Mouse (Mus musculus) neural tube, embryonic 14.5 days (tissue): ENCODE data around the gene Shb. TPM values are rescaled to one million over a fixed set of nuclear protein-coding genes. Genes with fewer than 3 reads are reported as not detected.

ENCODE experiments used
- ATAC-seq: fragments of 200-750 bp; cut with Nextera tagmentation; 2 replicates; pipeline ENCODE4 v1.8.0; 2017; ENCODE audit warnings: low read depth, mild to moderate bottlenecking, moderate TSS enrichment, moderate library complexity
- H3K27ac ChIP-seq: fragments of 300-500 bp; sonication (generic); 2 replicates; pipeline ENCODE4 v1.5.1; 2014; ENCODE audit warnings: low read depth, mild to moderate bottlenecking, control low read depth, low read length, moderate library complexity, mixed read lengths
- H3K27me3 ChIP-seq: fragments of 300-500 bp; sonication (generic); 2 replicates; pipeline ENCODE4 v1.6.1; 2014; ENCODE audit warnings: low read length; ENCODE audit not compliant: control insufficient read depth, insufficient read depth
- H3K36me3 ChIP-seq: fragments of 300-500 bp; sonication (generic); 2 replicates; pipeline ENCODE4 v1.6.1; 2014; ENCODE audit warnings: low read length, mixed read lengths; ENCODE audit not compliant: control insufficient read depth, insufficient read depth
- H3K4me1 ChIP-seq: fragments of 300-500 bp; sonication (generic); 2 replicates; pipeline ENCODE4 v1.6.1; 2014; ENCODE audit warnings: low read length; ENCODE audit not compliant: control insufficient read depth, insufficient read depth
- H3K4me2 ChIP-seq: fragments of 300-500 bp; sonication (generic); 2 replicates; pipeline ENCODE4 v1.6.1; 2014; ENCODE audit warnings: mild to moderate bottlenecking, low read depth, low read length, control low read depth
- H3K4me3 ChIP-seq: fragments of 300-500 bp; sonication (generic); 2 replicates; pipeline ENCODE4 v1.5.1; 2014; ENCODE audit warnings: low read depth, low read length, control low read depth, mixed read lengths
- H3K9ac ChIP-seq: fragments of 300-500 bp; sonication (generic); replicated peaks from 2 replicates; pipeline ENCODE4 v1.6.1; 2014; ENCODE audit warnings: low read depth, mild to moderate bottlenecking, control low read depth, low read length, mixed read lengths
- H3K9me3 ChIP-seq: fragments of 300-500 bp; sonication (generic); 2 replicates; pipeline ENCODE4 v1.6.1; 2016; ENCODE audit warnings: low read length; ENCODE audit not compliant: control insufficient read depth
- WGBS: fragments of 180-500 bp; shearing (Covaris S2); extraction: QIAGEN DNeasy Blood & Tissue Kit; methylation state at CpG from one replicate; pipeline ENCODE4 v1.1.7; 2014; 5-methylcytosine and 5-hydroxymethylcytosine counted together
- polyA plus RNA-seq: library from polyadenylated mRNA; unstranded; fragments of >200 nt; fragmentation: Nextera tagmentation; extraction: Ambion mirVana; gene quantifications from 2 replicates; pipeline ENCODE4 v1.2.1, GENCODE M21; 2014

Gene Shb
- 4.4 and 6.2 TPM in 2 replicates for polyA plus RNA-seq

- H3K4me3 ChIP-seq = peak within 1 kb of the TSS; percentile 72
- H3K4me2 ChIP-seq = peak within 1 kb of the TSS; percentile 87
- H3K4me1 ChIP-seq = peaks cover 14% of the 10 kb centered on the region
- ATAC-seq = no peak
- no peak within 1 kb of the TSS for H3K9ac ChIP-seq
- no peak within 1 kb of the TSS for H3K27ac ChIP-seq
- H3K27me3 ChIP-seq = no peaks in the 10 kb centered on the region
- H3K9me3 ChIP-seq = no peaks in the 10 kb centered on the region
- no peaks in the 10 kb centered on the region for H3K36me3 ChIP-seq
- 21% methylated on average over 7 of the region's 7 CpGs for WGBS
Observed at GRCm38 (mm10) chr4:45532375-45532774, at the start of gene Shb. Shb (minus strand) TSS chr4:45532470.

- Histone ChIP-seq H3K4me3 (no peak overlapping the region), H3K4me2 (no peak overlapping the region), H3K9ac (no peak overlapping the region), H3K27ac (no peak overlapping the region), H3K9me3 (no peaks in the 10 kb centered on the region), H3K4me1 (no peaks in the 10 kb centered on the region), H3K27me3 (no peaks in the 10 kb centered on the region), H3K36me3 (no peaks in the 10 kb centered on the region)
- no peak for ATAC-seq
- 98% methylated on average over 6 of the region's 6 CpGs for WGBS
Observed at GRCm38 (mm10) chr4:45581095-45581494, 48.8 kb upstream of the Shb start.

GRCm38 (mm10) chr4:45578554-45579370, 46.5 kb upstream of the Shb start:
- H3K4me2 ChIP-seq = no peak overlapping the region
- H3K36me3 ChIP-seq = no peaks in the 10 kb centered on the region
- 23% methylated on average over 22 of the region's 22 CpGs for WGBS
- no peaks in the 10 kb centered on the region for H3K27me3 ChIP-seq
- H3K9ac ChIP-seq = no peak overlapping the region
- H3K4me1 ChIP-seq = no peaks in the 10 kb centered on the region
- H3K27ac ChIP-seq = no peak overlapping the region
- H3K9me3 ChIP-seq = no peaks in the 10 kb centered on the region
- ATAC-seq = 0 out of 2 replicates have a peak, but pooled peaks have one; percentile 21
- no peak overlapping the region for H3K4me3 ChIP-seq

- no peak overlapping the region for H3K9ac ChIP-seq
- H3K36me3 ChIP-seq = no peaks in the 10 kb centered on the region
- no peaks in the 10 kb centered on the region for H3K4me1 ChIP-seq
- H3K4me3 ChIP-seq = no peak overlapping the region
- H3K27me3 ChIP-seq = no peaks in the 10 kb centered on the region
- no peak overlapping the region for H3K4me2 ChIP-seq
- WGBS = 53% methylated on average over 8 of the region's 8 CpGs
- H3K27ac ChIP-seq = no peak overlapping the region
- H3K9me3 ChIP-seq = no peaks in the 10 kb centered on the region
- no peak for ATAC-seq
Observed at GRCm38 (mm10) chr4:45577631-45578030, 45.4 kb upstream of the Shb start.

- Histone ChIP-seq H3K36me3 (no peaks in the 10 kb centered on the region), H3K4me2 (no peak overlapping the region), H3K27me3 (no peaks in the 10 kb centered on the region), H3K9ac (no peak overlapping the region), H3K4me1 (no peaks in the 10 kb centered on the region), H3K4me3 (no peak overlapping the region), H3K9me3 (no peaks in the 10 kb centered on the region), H3K27ac (no peak overlapping the region)
- 60% methylated on average over 15 of the region's 15 CpGs for WGBS
- no peak for ATAC-seq
Observed at GRCm38 (mm10) chr4:45574614-45575169, 42.4 kb upstream of the Shb start.

- no peaks in the 10 kb centered on the region for H3K36me3 ChIP-seq
- no peak overlapping the region for H3K4me3 ChIP-seq
- H3K4me2 ChIP-seq = no peak overlapping the region
- H3K27me3 ChIP-seq = no peaks in the 10 kb centered on the region
- 74% methylated on average over 5 of the region's 5 CpGs for WGBS
- no peaks in the 10 kb centered on the region for H3K4me1 ChIP-seq
- no peak overlapping the region for H3K27ac ChIP-seq
- no peak overlapping the region for H3K9ac ChIP-seq
- H3K9me3 ChIP-seq = no peaks in the 10 kb centered on the region
- ATAC-seq = no peak
Observed at GRCm38 (mm10) chr4:45569521-45569920, 37.3 kb upstream of the Shb start.

GRCm38 (mm10) chr4:45558211-45558610, 25.9 kb upstream of the Shb start:
- H3K4me2 ChIP-seq = no peak overlapping the region
- H3K36me3 ChIP-seq = no peaks in the 10 kb centered on the region
- no peaks in the 10 kb centered on the region for H3K9me3 ChIP-seq
- no peaks in the 10 kb centered on the region for H3K27me3 ChIP-seq
- 93% methylated on average over 5 of the region's 5 CpGs for WGBS
- H3K4me1 ChIP-seq = no peaks in the 10 kb centered on the region
- no peak overlapping the region for H3K9ac ChIP-seq
- H3K4me3 ChIP-seq = no peak overlapping the region
- ATAC-seq = no peak
- no peak overlapping the region for H3K27ac ChIP-seq

GRCm38 (mm10) chr4:45552571-45552970, 20.3 kb upstream of the Shb start:
- Histone ChIP-seq H3K4me2 (no peak overlapping the region), H3K4me1 (no peaks in the 10 kb centered on the region), H3K4me3 (no peak overlapping the region), H3K9ac (no peak overlapping the region), H3K36me3 (no peaks in the 10 kb centered on the region), H3K9me3 (no peaks in the 10 kb centered on the region), H3K27me3 (no peaks in the 10 kb centered on the region), H3K27ac (no peak overlapping the region)
- no peak for ATAC-seq
- WGBS = 22% methylated on average over 4 of the region's 4 CpGs

GRCm38 (mm10) chr4:45550970-45551369, 18.7 kb upstream of the Shb start:
- Histone ChIP-seq H3K4me3 (no peak overlapping the region), H3K4me2 (no peak overlapping the region), H3K27ac (no peak overlapping the region), H3K27me3 (no peaks in the 10 kb centered on the region), H3K9ac (no peak overlapping the region), H3K9me3 (no peaks in the 10 kb centered on the region), H3K4me1 (no peaks in the 10 kb centered on the region), H3K36me3 (no peaks in the 10 kb centered on the region)
- 9% methylated on average over 2 of the region's 2 CpGs for WGBS
- no peak for ATAC-seq
